Mouse (Mus musculus) gastrocnemius, postnatal 14 days (tissue): ENCODE results near the gene Ucp3. TPM values are rescaled to one million over a fixed set of nuclear protein-coding genes. Genes with fewer than 3 reads are reported as not detected.
"Not testable (repeated sequence)": the region's sequence is repeated elsewhere in the genome, so short reads cannot be mapped to it uniquely, and the experiment has no call there.

ENCODE experiments used
- DNase-seq: peaks from one replicate; pipeline ENCODE4 v3.0.0; 2021; ENCODE audit warnings: mixed read lengths
- intact Hi-C: fragments of 180-260 bp; cut with DNase I; formaldehyde crosslinking; loops from one replicate; pipeline ENCODE4 v1.15.1; 2025; ENCODE audit warnings: low total_unique reads
- total RNA-seq, 2 experiments: library from RNA; stranded (reverse); gene quantifications; 2 replicates each; pipeline ENCODE4 v1.2.3; 2021

The Ucp3 gene
- total RNA-seq, 2 experiments from 2014 or later = 58.1 to 197 TPM

DNA sequence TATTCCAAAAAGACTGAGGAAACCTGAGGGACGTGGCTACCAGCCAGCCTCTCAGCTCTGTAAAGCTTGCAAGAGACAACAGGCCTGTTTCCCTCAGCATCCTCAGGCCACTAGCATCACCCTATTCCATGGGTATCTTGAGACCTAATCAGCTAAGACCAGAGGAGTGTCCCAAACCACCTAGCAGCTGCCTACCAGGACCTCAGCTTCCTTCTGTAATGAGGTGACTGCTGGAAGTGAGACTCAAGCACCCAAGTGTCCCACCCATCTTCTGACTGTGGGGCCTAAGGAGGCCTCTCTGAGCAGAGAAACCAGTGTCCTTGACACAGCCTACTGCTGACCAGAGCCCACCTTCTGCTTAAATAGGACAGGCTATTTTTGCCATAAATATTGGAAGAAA is 3.3 kb upstream of the Ucp3 start:
- DNase-seq = no peak
- intact Hi-C loops = no loop called here

DNA sequence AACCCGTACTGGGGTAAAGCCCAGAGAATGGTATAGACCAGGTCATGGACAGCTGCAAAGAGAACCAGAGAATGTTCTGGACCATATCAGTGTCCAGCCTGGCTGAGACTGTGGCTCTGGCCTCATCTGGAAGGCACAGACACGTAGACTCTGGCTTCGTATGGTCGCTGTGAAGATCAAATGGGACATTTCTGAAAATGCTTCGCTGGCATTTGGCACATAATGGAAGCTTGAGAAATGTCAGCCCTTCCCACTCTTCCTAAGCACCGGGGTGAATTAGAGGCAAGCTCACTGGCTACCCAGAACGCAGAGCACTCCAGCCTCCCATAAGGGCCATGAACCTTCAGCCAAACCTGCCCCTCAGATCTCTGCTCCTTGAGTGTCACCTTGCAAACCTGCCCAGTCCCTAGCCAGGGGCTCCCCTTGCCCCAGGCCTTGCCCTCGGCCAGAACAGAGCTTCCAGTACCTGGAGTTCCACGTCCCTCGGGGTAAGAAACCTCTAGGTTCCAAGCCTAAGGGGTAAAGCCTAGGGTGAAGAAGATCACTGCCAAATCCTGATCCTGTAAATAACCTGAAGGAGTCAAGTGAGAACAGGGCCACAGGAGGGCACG is 1.9 kb upstream of the Ucp3 start:
- DNase-seq = no peak

DNA sequence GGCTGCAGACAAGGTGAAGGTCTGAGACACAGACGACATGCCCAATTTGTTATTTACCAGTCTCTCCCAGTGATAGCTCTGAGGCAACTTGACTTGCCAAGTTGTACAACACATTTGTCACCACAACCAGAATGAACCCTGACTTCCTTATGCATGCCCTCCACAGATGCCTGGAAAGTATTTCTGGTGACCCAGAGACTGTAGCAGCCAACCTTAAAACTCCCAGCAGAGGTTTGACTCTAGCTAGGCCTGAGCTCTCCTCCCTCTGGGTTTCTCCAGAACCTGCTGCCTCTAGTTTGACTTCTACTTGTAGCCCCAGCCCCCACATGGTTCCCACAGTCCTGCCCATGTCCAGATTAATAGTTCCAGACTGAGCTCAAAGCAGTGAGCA is 1.4 kb upstream of the Ucp3 start:
- DNase-seq = no peak
- intact Hi-C loops = no loop called here

More for the DNA sequence above, 1.9 kb upstream of the Ucp3 start:
- intact Hi-C loops = no loop called here

DNA sequence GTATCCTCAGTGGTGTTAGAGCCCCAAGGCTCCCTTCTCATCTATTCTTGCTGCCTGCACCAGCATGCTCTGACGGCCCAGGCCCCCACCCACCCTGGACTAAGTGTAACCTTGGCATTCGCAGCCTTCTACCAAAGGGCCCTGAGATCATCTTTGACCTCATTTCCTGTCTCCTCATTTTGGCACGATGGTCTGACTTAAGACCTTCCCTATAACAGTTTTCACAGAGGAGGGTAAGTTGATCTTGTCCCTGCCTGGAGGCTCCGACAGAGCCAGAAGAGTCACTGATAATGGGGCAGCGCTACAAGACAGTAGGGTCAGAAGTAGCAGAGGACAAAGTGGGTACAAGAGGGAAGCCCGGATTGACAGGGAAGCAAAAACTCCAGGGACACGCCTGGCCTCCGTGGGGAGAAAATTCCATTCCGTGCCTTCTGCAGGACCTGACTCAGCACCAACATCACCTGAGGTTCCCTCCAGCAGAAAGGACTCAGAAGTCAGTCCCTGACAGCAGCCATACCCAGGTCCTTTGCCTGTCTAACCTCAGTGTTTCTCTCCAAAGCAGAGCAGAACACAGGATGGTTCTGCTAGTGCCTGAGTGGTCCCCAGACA is 1.2 kb downstream of the Ucp3 start:
- no peak for DNase-seq
- intact Hi-C loops = no loop called here

DNA sequence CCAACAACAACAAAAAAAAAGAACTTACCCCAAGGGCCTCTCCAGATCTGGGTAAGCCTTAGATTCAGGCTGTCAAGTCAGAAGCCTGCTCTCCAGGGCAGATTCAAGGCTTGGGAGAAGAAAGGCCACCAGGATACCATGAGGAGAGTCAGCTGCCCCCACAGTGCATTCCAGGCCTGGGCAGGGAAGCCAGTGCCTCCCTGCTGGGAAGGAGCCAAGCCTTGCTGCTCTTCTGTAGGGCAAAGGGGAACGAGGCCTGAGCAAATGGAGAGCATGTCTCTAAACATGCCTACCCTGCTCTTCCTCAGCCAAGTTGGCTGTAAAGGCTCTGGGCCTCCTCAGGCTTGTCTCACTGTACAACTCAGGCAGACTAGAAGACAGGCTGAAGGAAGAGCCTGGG is 1.9 kb downstream of the Ucp3 start:
- peak; percentile 80 for DNase-seq
- intact Hi-C loops = no loop called here

DNA sequence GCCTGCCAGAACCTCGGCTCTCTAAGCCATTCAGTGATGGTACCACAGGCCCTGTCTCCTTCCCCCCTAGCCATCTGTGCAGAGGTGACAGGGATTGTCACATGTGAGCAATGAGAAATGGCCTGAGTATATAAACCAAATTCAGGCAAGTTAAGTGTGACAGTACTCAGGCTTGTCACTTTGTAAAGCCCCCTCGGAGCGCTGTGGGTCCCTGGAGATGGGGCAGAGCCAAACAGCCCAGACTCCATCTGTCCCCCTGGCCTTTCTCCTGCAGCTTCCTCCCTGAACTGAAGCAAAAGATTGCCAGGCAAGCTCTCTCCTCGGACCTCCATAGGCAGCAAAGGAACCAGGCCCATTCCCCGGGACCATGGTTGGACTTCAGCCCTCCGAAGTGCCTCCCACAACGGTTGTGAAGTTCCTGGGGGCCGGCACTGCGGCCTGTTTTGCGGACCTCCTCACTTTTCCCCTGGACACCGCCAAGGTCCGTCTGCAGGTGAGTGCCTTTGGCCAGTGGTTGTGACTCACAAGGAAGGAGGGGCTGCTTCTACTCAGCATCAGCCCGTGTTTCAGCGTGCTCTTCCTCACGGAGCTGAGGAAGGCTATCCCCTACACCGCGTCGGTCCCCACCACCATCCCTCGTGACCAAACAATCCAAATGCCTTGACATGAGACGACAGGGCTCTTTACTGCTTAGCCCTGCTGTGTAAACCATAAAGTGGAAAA is 6.5 kb downstream of the Ucp3 start:
- intact Hi-C loops = no loop called here
- DNase-seq = no peak

DNA sequence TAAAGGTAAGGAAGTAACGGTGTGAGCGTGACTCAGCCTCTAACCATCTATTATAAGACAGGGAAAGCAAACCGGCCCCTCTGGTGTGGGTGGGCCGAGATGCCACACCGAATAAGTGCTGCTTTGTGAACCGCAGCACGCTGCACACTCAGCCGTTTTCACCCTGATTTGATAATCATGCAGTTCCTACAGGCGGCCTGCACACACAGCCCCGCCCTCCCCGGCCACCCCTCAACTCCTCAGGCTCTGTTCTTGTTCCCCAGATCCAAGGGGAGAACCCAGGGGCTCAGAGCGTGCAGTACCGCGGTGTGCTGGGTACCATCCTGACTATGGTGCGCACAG is 7.0 kb downstream of the Ucp3 start:
- DNase-seq = no peak
- intact Hi-C loops = no loop called here

DNA sequence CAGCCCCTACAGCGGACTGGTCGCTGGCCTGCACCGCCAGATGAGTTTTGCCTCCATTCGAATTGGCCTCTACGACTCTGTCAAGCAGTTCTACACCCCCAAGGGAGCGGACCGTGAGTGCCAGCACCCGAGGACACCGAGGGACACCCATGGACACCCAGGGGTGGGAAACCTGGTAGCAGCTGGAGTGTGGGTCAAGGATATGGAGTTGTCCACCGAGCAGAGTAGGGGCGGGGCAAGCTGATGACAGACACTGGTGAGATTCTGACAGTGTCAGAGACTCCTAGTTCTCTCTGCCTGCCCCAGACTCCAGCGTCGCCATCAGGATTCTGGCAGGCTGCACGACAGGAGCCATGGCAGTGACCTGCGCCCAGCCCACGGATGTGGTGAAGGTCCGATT is 7.4 kb downstream of the Ucp3 start:
- intact Hi-C loops = no loop called here
- DNase-seq = no peak

DNA sequence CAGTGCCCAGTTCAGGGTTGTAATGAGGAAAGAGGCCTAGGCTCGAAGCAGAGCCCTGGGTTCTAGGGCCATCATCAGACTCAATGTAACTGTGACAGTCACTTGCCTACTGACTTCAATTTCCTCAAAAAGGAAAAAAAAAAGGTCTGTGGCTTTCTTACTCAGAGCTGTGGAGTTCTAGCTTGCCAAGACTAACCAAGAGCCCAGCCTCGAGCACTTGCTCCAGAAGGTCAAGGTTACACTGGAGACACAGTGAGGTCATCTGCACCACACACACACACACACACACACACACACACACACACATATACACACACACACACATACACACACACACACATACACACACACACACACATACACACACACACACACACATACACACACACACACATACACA is 9.3 kb downstream of the Ucp3 start:
- intact Hi-C loops, DNase-seq: not testable (repeated sequence)

DNA sequence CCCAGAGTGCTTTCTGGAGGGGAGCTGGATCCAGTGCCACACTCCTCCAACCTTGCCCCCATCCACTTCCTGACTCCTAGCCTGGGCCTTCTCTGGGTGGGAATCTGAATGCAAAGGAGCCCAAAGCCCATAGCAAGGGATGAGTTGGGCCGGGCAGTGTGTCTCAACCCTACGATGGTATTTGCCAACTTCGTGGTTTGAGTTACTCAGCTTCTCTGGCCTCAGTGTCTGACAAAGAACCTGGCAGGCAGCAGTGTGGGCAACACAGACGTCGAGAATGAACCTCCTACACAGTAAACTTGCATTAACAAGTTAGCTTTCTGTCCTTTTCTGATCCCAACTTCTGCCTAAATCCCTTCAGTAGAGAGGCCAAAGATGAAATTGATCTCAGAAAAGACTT is 11.7 kb downstream of the Ucp3 start:
- intact Hi-C loops = no loop called here
- no peak for DNase-seq

DNA sequence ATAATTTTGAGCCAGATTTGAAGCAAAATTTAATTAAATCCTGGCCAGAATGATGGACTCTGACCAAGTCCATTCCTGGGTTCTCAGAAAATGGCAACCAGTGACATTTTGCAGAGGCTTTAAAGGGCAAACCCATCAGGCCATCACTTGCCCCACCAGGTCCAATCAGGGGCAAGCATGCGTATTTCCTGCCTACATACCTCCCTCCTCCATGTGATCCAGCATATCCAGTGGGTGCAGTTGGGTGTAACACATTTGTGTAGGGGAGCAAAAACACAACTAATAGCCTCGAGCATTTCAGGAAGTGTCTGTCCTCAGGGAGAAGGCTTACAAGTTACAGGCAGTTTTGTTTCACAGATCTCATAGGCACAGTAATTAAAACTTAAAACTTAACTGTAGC is 14.5 kb downstream of the Ucp3 start:
- intact Hi-C loops = no loop called here
- no peak for DNase-seq

DNA sequence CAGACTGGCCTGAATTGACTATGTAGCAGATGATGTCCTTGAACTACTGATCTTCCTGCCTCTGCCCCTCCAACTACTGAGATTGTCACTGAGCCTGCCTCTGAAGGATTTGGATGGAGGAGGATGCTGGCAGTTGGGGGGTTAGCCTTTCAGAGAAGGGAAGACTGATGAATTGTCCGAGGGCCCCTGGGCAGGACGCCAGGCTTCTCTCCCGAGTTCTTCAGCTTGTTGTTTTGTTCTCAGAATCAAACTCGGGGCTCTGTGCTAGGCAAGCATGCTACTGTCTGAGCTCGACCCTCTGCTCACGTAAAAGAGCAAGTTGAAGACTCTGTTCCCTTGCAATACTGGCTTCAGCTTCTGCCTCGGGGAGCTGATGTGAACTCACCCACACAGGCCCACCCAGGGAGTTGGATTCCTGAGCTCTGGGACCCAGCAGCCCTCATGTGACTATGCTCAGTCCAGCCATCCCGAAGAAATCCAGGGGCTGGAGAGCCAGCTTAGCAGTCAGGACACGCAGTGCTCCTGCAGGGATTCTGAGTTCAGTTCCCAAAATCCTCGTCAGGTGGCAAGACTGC is 15.8 kb downstream of the Ucp3 start:
- intact Hi-C loops = no loop called here
- DNase-seq = peak; percentile 38

DNA sequence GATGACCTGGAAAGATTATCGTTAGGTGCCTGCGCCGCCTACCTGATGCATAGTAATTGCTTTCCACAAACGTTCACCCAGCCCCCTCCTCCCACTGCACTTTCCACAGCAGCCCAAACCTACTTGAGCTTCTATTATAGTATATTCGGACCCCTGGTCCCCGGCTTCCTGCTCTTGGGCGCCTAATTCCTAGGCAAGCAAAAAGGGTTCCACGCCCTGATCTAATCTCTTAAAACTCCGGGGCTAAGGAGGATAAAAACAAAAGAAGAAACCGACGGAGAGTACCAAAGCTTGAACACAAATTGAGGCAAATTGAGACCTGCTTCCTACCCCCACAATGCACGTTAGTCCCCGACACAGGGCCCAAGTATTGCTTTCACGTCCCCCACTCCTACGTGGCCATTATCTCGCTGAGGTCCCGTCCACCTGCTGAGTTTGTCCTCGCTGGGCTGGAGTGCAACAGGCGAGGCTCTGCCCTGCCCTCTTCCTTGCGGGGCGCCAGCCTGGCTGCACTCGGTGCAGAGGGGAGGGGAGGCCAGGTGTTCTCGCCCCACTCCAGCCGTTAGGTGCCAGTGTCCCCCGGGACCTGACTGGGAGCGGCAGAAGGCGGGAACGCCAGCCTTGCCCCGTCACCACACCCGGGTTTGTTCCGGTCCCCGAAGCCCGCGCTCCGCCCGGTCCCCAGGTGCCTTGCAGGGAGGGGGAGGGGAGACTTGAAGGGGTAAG is 19.8 kb downstream of the Ucp3 start:
- intact Hi-C loops = no loop called here
- DNase-seq = peak; percentile 36

DNA sequence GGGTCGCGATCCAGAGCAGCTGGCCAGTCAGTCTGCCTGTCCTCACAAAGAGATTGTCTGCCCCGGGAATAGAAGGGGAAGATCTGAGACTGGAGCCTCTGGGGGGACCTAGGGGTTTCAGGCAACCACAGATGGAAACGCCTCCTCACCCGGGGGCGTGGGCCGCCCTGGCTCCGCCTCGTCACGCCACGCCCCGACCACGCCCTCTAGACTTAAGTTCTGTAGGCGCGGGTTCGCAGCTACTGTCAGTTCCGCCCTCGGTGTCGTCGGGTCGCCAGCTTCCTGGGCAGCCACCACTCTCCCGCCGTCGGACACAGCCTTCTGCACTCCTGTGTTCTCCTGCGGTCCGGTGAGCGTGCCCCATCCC is 20.3 kb downstream of the Ucp3 start, which contains the start of gene Ucp2:
TSS of gene Ucp2 (plus strand) at position 221 of the 367 bp plus-strand sequence.
- intact Hi-C loops = no loop called here
- DNase-seq = peak; percentile 81

DNA sequence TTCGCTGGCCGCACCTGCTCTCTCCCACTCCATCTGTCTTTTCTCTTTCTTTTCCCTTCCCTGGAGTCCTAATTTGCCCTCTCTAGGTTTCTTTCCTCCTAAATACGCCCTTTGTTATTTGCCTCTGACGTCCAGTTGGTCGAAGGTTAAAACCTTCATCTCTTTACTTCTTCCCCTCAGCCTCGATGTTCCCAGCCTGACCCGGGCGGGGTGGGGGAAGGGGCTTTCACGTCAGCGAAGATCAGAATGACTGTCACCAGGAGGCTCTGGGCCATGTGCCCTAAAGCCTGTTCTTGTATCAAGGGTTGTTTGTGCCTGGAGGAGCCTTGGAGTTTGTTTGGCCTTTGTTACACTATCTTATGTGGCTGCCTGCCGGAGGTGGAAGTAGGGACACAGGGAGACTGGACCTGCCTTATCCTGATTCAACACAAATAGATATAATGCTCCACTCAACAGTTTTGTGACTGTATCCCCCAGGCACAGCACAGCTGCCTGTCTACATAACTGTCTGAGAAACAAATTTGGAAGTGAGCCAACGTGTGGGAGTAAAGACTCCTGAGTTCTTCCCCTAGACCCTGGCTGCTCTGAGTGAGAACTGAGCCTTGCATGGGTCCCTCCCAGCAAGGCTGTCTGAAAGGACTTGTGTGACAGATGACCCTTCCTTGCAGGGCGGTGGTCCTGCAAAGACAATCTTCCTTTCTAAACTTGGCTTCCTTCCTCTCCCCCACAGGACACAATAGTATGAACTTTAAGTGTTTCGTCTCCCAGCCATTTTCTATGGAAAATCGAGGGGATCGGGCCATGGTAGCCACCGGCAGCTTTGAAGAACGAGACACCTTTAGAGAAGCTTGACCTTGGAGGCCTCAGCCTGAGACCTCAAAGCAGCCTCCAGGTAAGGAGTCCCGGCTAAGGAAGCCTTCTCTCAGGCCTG is 21.0 kb downstream of the Ucp3 start:
- intact Hi-C loops = no loop called here
- DNase-seq = no peak

DNA sequence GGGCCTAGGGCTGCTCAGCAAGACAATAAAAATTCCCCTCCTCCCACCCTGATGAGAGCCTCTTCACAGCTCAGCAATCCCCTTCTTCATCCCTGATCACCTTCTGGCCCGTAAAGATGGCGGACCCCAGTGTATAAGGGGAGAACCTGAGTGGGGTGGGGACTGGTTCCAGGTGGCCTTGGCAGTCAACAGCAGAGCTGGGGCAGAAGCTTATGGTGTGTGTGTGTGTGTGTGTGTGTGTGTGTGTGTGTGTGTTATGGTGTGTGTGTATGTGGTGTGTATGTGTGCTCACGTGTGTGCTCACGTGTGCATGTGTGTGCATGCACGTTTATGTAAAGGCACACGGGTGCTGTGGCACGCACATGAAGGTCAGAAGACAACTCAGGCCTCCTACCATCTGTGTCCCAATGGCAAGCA is 21.6 kb downstream of the Ucp3 start:
- intact Hi-C loops = no loop called here
- DNase-seq = no peak

DNA sequence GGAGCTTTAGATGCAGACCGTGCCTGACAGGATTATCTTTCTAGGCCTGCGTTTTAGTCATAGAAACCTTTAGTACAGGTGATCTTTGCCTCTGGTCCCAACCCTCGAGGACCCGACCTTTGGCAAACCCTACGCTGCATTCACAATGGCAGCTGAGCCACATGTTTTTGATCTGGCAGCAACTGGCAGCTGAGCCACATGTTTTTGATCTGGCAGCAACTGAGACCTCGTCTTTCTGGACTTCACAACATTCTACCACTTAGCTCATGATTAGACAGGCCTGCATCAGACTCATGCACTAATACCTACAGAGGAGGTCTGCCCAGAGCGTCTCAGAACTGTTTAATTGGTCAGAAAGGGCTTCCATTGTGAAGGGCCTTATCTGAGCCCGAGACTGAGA is 22.3 kb downstream of the Ucp3 start:
- intact Hi-C loops = no loop called here

DNA sequence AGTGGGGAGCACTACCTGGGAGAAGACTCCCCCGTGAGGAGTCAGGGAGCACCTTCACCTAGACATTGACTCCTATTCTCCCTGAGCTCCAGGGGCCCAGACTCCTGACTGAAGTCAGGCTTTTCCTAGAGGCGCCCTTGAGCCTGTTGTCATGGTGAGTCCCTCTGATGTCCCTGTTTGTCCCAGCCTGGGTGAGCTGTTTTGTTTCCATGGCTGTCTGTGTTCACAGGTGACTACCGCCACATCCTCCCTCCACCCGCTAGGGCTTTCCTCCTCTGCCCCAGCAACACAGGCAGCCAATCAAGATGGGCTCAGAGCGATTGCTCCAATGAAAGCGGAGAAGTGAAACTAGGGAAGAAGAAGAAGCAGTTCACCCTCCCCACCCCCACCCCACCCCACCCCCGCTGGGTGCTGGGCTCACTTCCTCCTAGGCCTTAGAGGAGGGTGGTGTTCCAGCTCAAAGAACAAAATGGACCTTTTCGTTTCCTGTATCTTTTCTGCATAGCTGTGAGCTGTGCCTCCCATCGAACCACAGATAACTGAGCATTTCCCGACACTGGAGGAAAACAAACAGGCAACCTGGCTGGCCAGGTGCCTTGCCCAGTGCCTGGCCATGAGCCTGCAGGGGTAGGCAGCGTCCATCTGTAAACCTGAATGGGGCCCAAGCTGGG is 22.9 kb downstream of the Ucp3 start:
- intact Hi-C loops = no loop called here

More for the DNA sequence above, 22.3 kb downstream of the Ucp3 start:
- no peak for DNase-seq

DNA sequence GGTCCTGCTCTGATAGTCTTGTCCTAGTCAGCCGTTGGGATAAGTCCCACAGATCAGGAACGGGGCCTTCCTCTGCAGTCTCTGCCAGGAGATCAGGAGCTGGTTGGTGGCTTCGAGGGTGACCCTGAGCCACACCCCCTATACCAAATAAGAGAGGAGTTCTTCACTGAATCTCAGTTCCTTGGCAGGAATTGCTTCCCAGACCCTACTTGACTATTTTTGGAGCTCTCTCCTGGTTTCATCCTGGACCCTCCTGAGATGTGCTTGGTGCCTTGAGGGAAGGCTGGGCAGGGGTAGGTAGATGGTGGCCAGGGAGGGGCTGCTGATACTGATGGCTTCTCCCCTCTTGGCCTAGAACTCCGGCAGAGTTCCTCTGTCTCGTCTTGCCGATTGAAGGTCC is 23.6 kb downstream of the Ucp3 start:
- intact Hi-C loops = no loop called here
- DNase-seq = no peak

More for the DNA sequence above, 22.9 kb downstream of the Ucp3 start:
- peak; percentile 60 for DNase-seq
